Mouse (Mus musculus) E14TG2a.4 (cell line): ENCODE data around the gene Itga9.

Experiments used
- CTCF ChIP-seq: conservative IDR thresholded peaks from 2 replicates; pipeline ENCODE4 v1.5.1; 2014; ENCODE audit warnings: low read length
- NANOG ChIP-seq: IDR thresholded peaks from 2 replicates; pipeline ENCODE4 v1.6.1; 2014; ENCODE audit warnings: borderline replicate concordance, low read length, mixed read lengths
- POU5F1 ChIP-seq: IDR thresholded peaks from 2 replicates; pipeline ENCODE4 v1.6.1; 2014; ENCODE audit warnings: low read length, borderline replicate concordance

DNA sequence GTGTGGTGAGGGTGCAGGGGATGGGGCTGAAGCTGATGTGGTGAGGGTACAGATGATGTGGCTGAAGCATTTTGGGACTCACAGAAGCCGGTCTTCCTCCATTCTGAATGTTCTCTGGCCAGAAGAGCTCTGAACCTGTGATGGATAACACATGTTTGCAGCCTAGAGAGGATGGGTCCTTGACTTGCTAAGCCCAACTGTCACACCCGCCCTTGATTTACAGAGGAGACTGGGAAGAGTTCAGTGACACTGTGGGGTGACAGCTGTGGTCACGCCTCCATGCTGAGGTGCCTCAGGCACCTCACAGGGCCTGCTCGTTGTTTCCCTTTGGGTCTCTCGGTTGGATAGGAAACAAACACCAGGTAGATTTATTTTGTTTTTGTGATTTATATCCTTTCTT is 238.5 kb downstream of the Itga9 start:
- no peak for TF ChIP-seq CTCF
- TF ChIP-seq NANOG = no peak
- no peak for TF ChIP-seq POU5F1
